Mouse (Mus musculus) gastrocnemius, postnatal 10 days (tissue): Measurements from ENCODE around the gene Cfc1. TPM values are rescaled to one million over a fixed set of nuclear protein-coding genes. Genes with fewer than 3 reads are reported as not detected.
A peak's percentile ranks its signal among the peaks of the same experiment; 100 is the strongest.
"Not testable (repeated sequence)": the region's sequence is repeated elsewhere in the genome, so short reads cannot be mapped to it uniquely, and the experiment has no call there.

Experiments used
- DNase-seq: peaks from one replicate; pipeline ENCODE4 v3.0.0; 2021; ENCODE audit warnings: mixed read lengths
- long read RNA-seq, 2 experiments: library from polyadenylated mRNA; stranded (forward); transcript quantifications; one replicate each; pipeline ENCODE4 v2.0.0; 2021
- total RNA-seq, 2 experiments: library from RNA; stranded (reverse); gene quantifications; 2 replicates each; pipeline ENCODE4 v1.2.3; 2021

Cfc1 gene
- not detected for total RNA-seq
- long read RNA-seq, experiment 1: 0 reads
- long read RNA-seq, experiment 2: 0 reads

DNA sequence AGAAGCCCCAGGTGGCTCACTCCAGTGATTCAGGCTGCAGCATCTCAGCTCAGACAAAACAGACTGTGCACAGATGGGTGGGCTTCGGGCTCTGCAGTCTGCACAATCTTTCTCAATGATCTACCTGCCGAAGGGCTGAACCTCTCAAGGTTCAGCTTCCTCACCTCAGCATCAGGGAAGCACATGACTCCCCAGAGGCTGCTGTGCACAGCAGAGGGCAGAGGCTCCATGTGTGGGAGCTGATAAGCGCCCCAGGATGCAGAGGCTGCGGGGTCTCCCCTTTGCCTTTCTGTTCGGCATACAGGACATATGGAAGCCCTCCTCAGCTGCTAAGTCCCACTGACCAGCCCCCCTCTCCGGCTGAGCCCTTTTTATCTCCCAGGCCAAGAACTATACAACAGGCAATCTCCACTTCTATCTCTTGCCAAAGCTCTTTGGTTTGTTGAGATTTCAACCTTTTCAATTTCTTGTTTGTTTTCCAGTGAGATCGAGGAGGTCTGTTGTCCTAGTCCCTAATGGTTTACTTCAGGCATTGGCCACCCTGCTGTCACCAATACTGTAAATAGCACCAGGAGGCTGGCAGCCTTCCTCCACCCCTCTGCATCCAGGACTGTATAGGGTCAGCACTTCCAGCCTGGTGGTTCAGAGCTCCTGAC, at the start of gene Cfc1:
TSS of gene Cfc1 (plus strand) at position 606 of the 656 bp plus-strand sequence.
- not testable (repeated sequence) for DNase-seq

DNA sequence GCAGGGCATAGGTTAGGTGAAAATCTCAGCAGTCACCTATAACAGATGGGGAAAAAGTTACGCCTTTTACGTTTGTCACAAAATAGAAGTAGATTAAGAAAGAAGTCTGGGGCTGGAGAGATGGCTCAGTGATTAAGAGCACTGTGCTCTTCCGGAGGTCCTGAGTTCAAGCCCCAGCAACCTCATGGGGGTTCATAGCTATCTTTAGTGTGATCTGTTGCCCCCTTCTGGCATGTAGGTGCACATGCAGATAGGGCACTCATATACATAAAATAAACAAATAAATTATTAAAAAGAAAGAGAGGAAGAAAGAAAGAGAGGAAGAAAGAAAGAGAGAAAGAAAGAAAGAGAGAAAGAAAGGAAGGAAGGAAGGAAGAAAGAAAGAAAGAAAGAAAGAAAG, 48.1 kb upstream of the Cfc1 start:
- DNase-seq: no peak

GRCm38 (mm10) chr1:34489852-34490541, 45.5 kb upstream of the Cfc1 start:
- DNase-seq: no peak

DNA sequence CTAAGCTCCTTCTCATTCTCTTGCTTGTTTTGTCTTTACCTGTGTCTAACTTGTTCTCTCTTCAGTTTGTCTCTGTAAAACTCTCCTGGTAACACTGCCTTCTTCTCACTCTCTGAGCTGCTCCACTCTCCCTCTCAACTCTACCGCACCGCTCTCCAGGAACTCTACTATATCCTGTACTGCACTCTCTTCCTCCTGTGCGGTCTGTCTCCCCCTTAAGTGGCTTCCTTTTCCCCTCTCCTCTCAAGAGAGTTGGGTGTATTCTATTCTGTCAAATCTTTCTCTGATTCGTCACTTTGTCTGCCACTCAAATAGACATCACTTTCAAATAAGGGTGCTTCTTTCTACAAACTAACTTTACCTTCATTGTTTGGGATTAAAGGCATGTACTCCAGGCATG, 44.0 kb upstream of the Cfc1 start:
- no peak for DNase-seq

DNA sequence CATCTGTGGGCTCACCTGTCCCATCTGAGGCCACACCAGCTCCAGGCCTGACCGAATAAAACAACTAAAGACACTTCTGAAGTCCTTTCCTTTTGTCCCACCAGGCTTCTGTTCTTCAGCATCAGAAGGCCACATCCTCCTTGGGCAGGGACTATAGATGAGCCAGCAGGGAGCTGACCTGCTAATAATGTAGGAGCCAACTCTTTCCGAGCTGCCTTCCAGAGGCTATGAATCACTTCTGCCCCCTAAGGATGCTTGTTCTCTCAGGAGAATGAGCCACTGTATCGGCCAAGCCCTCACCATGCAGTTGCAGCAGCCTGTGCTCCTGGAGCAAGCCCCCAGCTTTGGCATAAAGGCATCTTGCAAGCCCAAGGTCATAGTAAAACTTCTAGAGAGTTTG, 32.5 kb upstream of the Cfc1 start:
- DNase-seq: no peak

- DNase-seq: no peak
Observed at GRCm38 (mm10) chr1:34505307-34505706, 30.1 kb upstream of the Cfc1 start.

DNA sequence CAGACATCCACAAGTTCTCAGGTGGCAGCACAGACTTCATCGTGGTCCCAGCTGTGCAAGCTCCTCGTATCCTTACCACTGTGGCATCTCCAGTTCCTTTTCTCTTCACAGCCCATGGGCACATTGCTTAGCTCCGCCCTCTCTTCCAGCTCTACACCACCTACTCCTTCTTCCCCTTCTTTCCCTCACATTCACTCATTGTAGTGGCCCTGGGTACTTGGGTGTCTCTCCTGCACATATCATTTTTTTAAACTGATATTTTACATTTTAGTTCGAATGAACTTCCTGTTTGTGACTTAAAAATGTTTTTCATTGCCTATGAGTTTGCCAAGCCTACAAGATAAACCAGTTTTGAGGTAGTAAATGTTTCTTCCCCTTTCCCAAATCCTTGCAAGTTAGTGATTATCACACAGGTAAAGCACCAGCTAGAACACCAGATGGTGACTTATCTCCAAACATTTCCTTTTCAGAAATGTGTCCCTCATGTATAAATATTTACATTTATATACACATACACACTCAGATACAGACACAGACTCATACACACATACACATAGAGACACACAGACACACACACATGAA, 29.4 kb upstream of the Cfc1 start:
- no peak for DNase-seq

- DNase-seq: no peak
Observed at GRCm38 (mm10) chr1:34507986-34508385, 27.5 kb upstream of the Cfc1 start.

- no peak for DNase-seq
Observed at GRCm38 (mm10) chr1:34510575-34510981, 24.9 kb upstream of the Cfc1 start.

DNA sequence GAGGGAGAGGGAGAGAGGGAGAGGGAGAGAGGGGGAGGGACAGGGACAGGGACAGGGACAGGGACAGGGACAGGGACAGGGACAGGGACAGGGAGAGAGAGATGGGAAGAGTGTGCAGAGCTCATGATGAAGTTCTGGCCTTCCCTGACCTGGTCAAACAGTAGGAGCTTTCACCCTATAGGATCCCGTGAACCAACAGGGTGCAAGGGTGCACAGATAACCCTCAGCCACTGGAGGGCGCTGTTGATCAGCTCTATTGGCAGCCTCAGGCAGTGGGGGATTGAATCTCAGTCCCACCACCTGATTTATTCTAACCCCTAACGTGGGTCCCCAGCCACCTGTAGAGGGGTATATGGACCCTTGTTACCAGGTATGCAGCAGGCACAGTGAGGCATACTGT, 24.4 kb upstream of the Cfc1 start:
- peak; percentile 36 for DNase-seq

- no peak for DNase-seq
Observed at GRCm38 (mm10) chr1:34513068-34513467, 22.4 kb upstream of the Cfc1 start.

GRCm38 (mm10) chr1:34516595-34516994, 18.9 kb upstream of the Cfc1 start:
- no peak for DNase-seq

GRCm38 (mm10) chr1:34517297-34517696, 18.2 kb upstream of the Cfc1 start:
- DNase-seq: not testable (repeated sequence)

DNA sequence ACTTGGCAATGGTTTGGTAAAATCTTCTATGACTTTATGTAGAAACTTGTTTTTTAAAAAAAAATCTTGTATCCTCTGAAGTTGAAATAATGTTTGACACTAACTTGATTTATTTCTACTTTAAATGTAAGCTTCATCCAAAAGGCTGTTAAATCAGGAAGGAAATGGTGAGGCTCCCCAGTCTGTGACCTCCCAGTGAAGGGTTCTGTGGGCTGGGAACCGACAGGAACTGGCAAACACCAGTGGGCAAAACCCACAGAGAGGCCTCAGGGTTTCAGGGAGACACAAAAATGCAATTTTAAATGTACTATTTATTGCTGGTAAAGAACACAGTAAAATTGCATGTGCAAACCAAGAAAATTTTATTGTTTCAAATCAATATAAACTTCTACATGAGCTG, 17.7 kb upstream of the Cfc1 start:
- not testable (repeated sequence) for DNase-seq

DNA sequence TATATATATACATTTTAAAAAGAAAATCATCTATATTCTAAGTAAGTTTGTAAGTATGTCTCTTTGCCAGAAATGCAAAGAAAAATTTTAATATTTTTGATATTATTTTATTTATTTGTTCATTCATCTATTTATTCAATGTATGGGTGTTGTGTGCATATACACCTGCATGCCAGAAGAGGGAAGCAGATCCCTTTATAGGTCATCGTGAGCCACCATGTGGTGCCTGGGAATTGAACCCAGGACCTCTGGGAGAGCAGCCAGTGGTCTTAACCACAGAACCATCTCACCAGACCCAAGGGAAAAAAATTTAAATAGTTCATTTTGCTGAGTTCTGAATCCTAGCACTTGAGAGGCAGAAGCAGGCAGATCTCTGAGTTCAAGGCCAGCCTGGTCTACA, 17.2 kb upstream of the Cfc1 start:
- no peak for DNase-seq

GRCm38 (mm10) chr1:34522205-34522849, 13.1 kb upstream of the Cfc1 start:
- no peak for DNase-seq

GRCm38 (mm10) chr1:34522850-34523244, 12.6 kb upstream of the Cfc1 start:
- DNase-seq: no peak

DNA sequence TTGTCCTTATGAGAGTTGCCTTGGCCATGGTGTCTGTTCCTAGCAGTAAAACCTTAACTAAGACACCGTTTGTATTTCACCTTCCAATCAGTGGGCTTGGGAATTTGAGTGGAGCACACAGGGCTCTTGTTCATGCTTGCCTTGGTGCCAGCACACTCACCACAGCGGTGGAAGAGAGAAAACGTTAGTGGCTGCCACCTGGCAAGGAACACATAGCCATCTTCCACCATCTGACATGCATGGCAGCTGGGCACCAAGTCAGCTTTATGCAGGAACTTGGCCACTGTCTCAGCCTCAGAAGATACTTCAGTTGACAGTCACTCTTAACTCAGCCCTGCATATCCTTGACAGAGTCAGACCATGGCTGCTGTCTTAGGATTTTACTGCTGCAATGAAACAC, 11.8 kb upstream of the Cfc1 start:
- DNase-seq: no peak

- not testable (repeated sequence) for DNase-seq
Observed at GRCm38 (mm10) chr1:34534574-34534973, 874 bp upstream of the Cfc1 start.

- no peak for DNase-seq
Observed at GRCm38 (mm10) chr1:34536291-34536766, 881 bp downstream of the Cfc1 start.

DNA sequence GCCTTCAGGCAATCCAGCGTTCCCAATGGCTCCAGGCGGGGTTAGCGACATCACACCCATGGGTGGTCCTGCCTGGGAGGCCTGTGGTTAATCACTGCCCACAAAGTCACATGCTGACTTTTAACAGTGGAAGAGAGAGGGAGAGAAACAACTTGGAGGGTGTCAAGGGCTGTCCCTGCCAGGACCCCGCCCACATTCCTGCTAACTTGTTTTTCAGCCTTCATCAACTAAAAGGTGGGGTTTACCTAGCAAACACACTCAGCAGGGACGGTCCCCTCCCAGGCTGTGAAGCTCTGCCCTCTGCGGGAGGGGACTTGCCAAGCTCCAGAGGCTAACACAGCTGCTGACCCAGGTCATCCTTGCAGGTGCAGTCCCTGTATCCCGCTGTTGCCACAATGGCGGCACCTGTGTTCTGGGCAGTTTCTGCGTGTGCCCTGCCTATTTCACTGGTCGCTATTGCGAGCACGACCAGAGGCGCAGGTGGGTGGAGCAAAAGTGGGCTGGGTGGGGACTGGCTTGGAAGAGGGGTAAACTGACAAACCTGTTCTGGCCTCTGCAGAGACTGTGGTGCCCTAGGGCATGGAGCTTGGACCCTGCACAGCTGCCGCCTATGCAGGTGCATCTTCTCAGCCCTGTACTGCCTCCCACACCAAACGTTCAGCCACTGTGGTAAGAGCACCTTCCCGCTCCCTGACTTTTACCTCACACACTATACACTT, 1.5 kb downstream of the Cfc1 start:
- DNase-seq: no peak

DNA sequence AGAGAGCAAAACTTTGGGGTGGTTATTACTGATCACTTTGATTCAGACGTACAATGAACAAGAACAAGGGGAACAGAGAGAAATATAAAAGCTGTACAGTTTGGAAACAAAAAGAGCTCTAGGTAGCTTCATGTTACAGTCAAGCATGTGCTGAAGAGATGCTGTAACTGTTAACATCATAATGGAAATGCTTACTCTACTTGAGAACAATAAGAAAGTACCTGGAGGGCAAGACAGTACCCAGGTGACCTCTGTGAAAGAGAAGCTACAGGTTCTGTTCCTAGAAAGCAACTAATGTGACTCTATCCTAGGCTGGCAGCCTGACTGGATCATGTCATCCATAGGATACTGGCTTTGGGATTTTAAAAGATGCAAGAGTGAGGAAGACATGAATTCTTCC, 11.6 kb downstream of the Cfc1 start:
- DNase-seq: no peak
